Mouse (Mus musculus) hindbrain, embryonic 16.5 days (tissue): Measurements from ENCODE around the gene Mccc2. TPM values are rescaled to one million over a fixed set of nuclear protein-coding genes. Genes with fewer than 3 reads are reported as not detected.
"Not testable (repeated sequence)": the region's sequence is repeated elsewhere in the genome, so short reads cannot be mapped to it uniquely, and the experiment has no call there.

Source experiments
- ATAC-seq: fragments of 200-750 bp; cut with Nextera tagmentation; 2 replicates; pipeline ENCODE4 v1.8.0; 2017; ENCODE audit warnings: moderate TSS enrichment, moderate library complexity
- H3K27ac ChIP-seq: fragments of 300-500 bp; sonication (generic); 2 replicates; pipeline ENCODE4 v1.5.1; 2014; ENCODE audit warnings: low read depth, mild to moderate bottlenecking, control low read depth, low read length, moderate library complexity
- H3K27me3 ChIP-seq: fragments of 300-500 bp; sonication (generic); replicated peaks from 2 replicates; pipeline ENCODE4 v1.6.1; 2014; ENCODE audit warnings: low read length; ENCODE audit not compliant: control insufficient read depth, insufficient read depth
- H3K36me3 ChIP-seq: fragments of 300-500 bp; sonication (generic); 2 replicates; pipeline ENCODE4 v1.6.1; 2014; ENCODE audit warnings: mild to moderate bottlenecking, low read length, moderate library complexity, mixed read lengths; ENCODE audit not compliant: control insufficient read depth, insufficient read depth
- H3K4me1 ChIP-seq: fragments of 300-500 bp; sonication (generic); 2 replicates; pipeline ENCODE4 v1.6.1; 2014; ENCODE audit warnings: low read depth, low read length; ENCODE audit not compliant: control insufficient read depth, insufficient read depth
- H3K4me2 ChIP-seq: fragments of 300-500 bp; sonication (generic); 2 replicates; pipeline ENCODE4 v1.6.1; 2014; ENCODE audit warnings: mild to moderate bottlenecking, low read length, control low read depth, moderate library complexity
- H3K4me3 ChIP-seq: fragments of 300-500 bp; sonication (generic); 2 replicates; pipeline ENCODE4 v1.5.1; 2014; ENCODE audit warnings: mild to moderate bottlenecking, low read length, control low read depth, moderate library complexity
- H3K9ac ChIP-seq: fragments of 300-500 bp; sonication (generic); 2 replicates; pipeline ENCODE4 v1.6.1; 2014; ENCODE audit warnings: low read depth, mild to moderate bottlenecking, control low read depth, low read length, moderate library complexity
- H3K9me3 ChIP-seq: fragments of 300-500 bp; sonication (generic); 2 replicates; pipeline ENCODE4 v1.6.1; 2014; ENCODE audit warnings: mild to moderate bottlenecking, low read length, moderate library complexity; ENCODE audit not compliant: control insufficient read depth
- WGBS: fragments of 180-500 bp; shearing (Covaris S2); extraction: QIAGEN DNeasy Blood & Tissue Kit; methylation state at CpG from one replicate; pipeline ENCODE4 v1.1.7; 2014; 5-methylcytosine and 5-hydroxymethylcytosine counted together
- polyA plus RNA-seq: library from polyadenylated mRNA; unstranded; fragments of >200 nt; fragmentation: Nextera tagmentation; extraction: Ambion mirVana; gene quantifications from 2 replicates; pipeline ENCODE4 v1.2.1, GENCODE M21; 2015

The Mccc2 gene
- polyA plus RNA-seq, result 39.2 and 41.8 TPM in 2 replicates

- Histone ChIP-seq H3K36me3 (no peaks in the 10 kb centered on the region), H3K27me3 (no peaks in the 10 kb centered on the region), H3K4me2 (peak within 1 kb of the TSS; percentile 93), H3K9ac (peak within 1 kb of the TSS; percentile 88), H3K4me3 (peak within 1 kb of the TSS; percentile 85), H3K4me1 (peaks cover 13% of the 10 kb centered on the region), H3K9me3 (no peaks in the 10 kb centered on the region), H3K27ac (peak within 1 kb of the TSS; percentile 64; the same call in 1 of the 2 replicates)
- WGBS, result 6% methylated on average over 43 of the region's 47 CpGs
- peak; percentile 100 for ATAC-seq
These were observed at the start of gene Mccc2 for GRCm38 (mm10) chr13:100014906-100015895. Gene Mccc2 (minus strand): TSS chr13:100015639.

DNA sequence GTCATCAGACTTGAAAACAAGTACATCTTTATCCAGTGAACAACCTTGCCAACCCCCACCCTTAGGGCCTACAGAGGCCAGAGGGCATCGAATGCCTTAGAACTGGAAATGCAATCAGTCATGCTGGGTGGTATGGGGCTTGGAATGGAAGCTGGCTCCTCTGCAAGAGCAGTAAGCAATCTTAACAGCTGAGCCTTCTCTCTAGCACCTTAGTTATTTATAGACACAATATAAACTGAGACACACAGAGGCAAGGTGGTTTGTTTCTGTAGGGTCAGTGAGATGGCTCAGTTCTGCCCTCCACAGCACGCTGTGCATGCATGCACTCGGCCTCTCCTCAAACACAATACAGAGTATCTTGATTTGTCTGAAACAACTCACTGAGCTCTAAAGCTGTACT is 48.5 kb upstream of the Mccc2 start:
- no peak overlapping the region for H3K4me3 ChIP-seq
- no peaks in the 10 kb centered on the region for H3K4me1 ChIP-seq
- H3K27me3 ChIP-seq, result no peaks in the 10 kb centered on the region
- ATAC-seq, result no peak
- H3K9ac ChIP-seq, result no peak overlapping the region
- H3K27ac ChIP-seq, result no peak overlapping the region
- H3K9me3 ChIP-seq, result no peaks in the 10 kb centered on the region
- H3K4me2 ChIP-seq, result no peak overlapping the region
- 96% methylated on average over 3 of the region's 3 CpGs for WGBS
- peaks cover 29% of the 10 kb centered on the region for H3K36me3 ChIP-seq

GRCm38 (mm10) chr13:100057738-100058137 is 42.3 kb upstream of the Mccc2 start:
- WGBS, result 98% methylated on average over 8 of the region's 8 CpGs
- not testable (repeated sequence) for H3K27ac ChIP-seq, H3K9ac ChIP-seq, H3K4me1 ChIP-seq, H3K4me2 ChIP-seq, H3K27me3 ChIP-seq, H3K9me3 ChIP-seq, ATAC-seq, H3K4me3 ChIP-seq
- H3K36me3 ChIP-seq, result peaks cover 30% of the 10 kb centered on the region

DNA sequence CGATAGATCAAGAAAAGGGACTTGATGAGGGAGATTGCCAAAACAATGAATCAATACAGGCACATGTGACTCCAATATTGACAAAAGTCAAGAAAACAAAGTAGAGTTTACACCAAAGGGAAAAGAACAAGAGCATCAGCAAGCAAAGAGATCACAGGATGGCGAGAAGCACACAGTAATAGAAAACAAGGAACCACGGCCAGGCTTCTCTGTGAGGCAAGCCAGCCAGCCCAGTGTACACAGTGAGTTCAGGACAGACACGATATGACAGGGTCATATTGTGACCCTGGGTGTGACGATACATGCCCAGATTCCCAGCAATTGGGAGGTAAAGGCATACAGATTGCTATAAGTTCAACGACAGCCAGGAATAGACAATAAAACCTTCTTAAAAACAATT is 10.6 kb upstream of the Mccc2 start:
- Histone ChIP-seq H3K36me3 (peaks cover 38% of the 10 kb centered on the region), H3K9me3 (no peaks in the 10 kb centered on the region), H3K4me3 (no peak overlapping the region), H3K9ac (no peak overlapping the region), H3K4me1 (no peaks in the 10 kb centered on the region), H3K27ac (no peak overlapping the region), H3K4me2 (no peak overlapping the region), H3K27me3 (no peaks in the 10 kb centered on the region)
- 92% methylated on average over 6 of the region's 6 CpGs for WGBS
- no peak for ATAC-seq

DNA sequence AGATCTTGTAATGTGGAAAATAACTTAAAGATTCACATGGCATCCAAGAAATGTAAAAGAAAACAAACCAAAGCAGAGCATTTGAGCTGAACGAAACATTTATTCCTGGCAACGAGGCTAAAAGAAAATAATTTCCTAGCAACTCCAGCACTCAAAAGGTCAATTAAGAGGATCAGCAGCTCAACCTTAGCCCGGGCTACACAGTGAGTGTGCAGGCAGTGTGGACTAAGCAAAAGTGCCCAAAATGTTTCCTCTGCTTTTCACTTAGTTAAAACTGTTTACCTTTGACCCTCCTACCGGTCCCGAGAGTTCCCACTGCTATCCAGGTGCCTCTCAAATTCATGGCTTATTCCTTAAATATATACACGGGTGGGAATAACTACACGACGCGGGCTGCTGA is 1.5 kb upstream of the Mccc2 start:
- Histone ChIP-seq H3K9ac (no peak overlapping the region), H3K4me1 (peaks cover 13% of the 10 kb centered on the region), H3K4me2 (no peak overlapping the region), H3K4me3 (no peak overlapping the region), H3K9me3 (no peaks in the 10 kb centered on the region), H3K27ac (no peak overlapping the region), H3K27me3 (no peaks in the 10 kb centered on the region), H3K36me3 (no peaks in the 10 kb centered on the region)
- 91% methylated on average over 9 of the region's 9 CpGs for WGBS
- no peak for ATAC-seq

GRCm38 (mm10) chr13:100015937-100016336 is 498 bp upstream of the Mccc2 start:
- Histone ChIP-seq H3K4me3 (peak overlapping the region; percentile 85), H3K9me3 (no peaks in the 10 kb centered on the region), H3K36me3 (no peaks in the 10 kb centered on the region), H3K27me3 (no peaks in the 10 kb centered on the region), H3K9ac (peak overlapping the region; percentile 88), H3K27ac (peak overlapping the region; percentile 46; the same call in 1 of the 2 replicates), H3K4me1 (peaks cover 13% of the 10 kb centered on the region), H3K4me2 (peak overlapping the region; percentile 93)
- 5% methylated on average over 8 of the region's 8 CpGs for WGBS
- ATAC-seq, result no peak

- no peak for ATAC-seq
- H3K4me3 ChIP-seq, result no peak overlapping the region
- H3K9ac ChIP-seq, result no peak overlapping the region
- whole genome bisulfite sequencing, result 90% methylated on average over 12 of the region's 12 CpGs
- no peaks in the 10 kb centered on the region for H3K36me3 ChIP-seq
- no peak overlapping the region for H3K4me2 ChIP-seq
- H3K27ac ChIP-seq, result no peak overlapping the region
- H3K9me3 ChIP-seq, result no peaks in the 10 kb centered on the region
- no peaks in the 10 kb centered on the region for H3K27me3 ChIP-seq
- H3K4me1 ChIP-seq, result no peaks in the 10 kb centered on the region
These were observed 9.4 kb downstream of the Mccc2 start for GRCm38 (mm10) chr13:100005911-100006496.

GRCm38 (mm10) chr13:100001790-100002196 is 13.6 kb downstream of the Mccc2 start:
- Histone ChIP-seq H3K36me3 (no peaks in the 10 kb centered on the region), H3K27me3 (no peaks in the 10 kb centered on the region), H3K4me2 (no peak overlapping the region), H3K9ac (no peak overlapping the region), H3K4me1 (no peaks in the 10 kb centered on the region), H3K9me3 (no peaks in the 10 kb centered on the region), H3K4me3 (no peak overlapping the region), H3K27ac (no peak overlapping the region)
- ATAC-seq, result peak; percentile 83
- 33% methylated on average over 5 of the region's 5 CpGs for WGBS

GRCm38 (mm10) chr13:99999078-99999477 is 16.4 kb downstream of the Mccc2 start:
- Histone ChIP-seq H3K9ac (no peak overlapping the region), H3K27me3 (no peaks in the 10 kb centered on the region), H3K9me3 (no peaks in the 10 kb centered on the region), H3K4me1 (no peaks in the 10 kb centered on the region), H3K27ac (no peak overlapping the region), H3K4me3 (no peak overlapping the region), H3K36me3 (no peaks in the 10 kb centered on the region), H3K4me2 (no peak overlapping the region)
- WGBS, result 95% methylated on average over 3 of the region's 3 CpGs
- no peak for ATAC-seq
